Comparison of ENCODE assay signal across 13 mouse cellular contexts in genomic region chr3:142339440-142340251, GRCm38 (mm10). TPM values are rescaled to one million over a fixed set of nuclear protein-coding genes. Genes with fewer than 3 reads are reported as not detected.
A peak's percentile ranks its signal among the peaks of the same experiment; 100 is the strongest.
DNase-seq lines count a peak whose midpoint lies in the region; ATAC-seq and TF ChIP-seq lines count a peak whose summit lies in the region.
"Had no signal": no experiment of that assay in that cellular context is flagged by ENCODE, and none has a peak within 500 bp of the region (broad histone marks: within the 10 kb centered on the region; RNA-seq: fewer than 3 reads in every experiment).

No protein-coding gene starts in this region.

- no peak overlapping the region for H3K9ac ChIP-seq in kidney, embryonic 14.5 days (ENCODE audit: low read depth, low read length)
- no peak overlapping the region for H3K9ac ChIP-seq in heart, embryonic 15.5 days
- H3K9ac ChIP-seq in liver, adult 2 months (ENCODE audit: low read depth, low read length) = no peak overlapping the region; the same call in 1 of the 2 replicates

- no peaks in the 10 kb centered on the region for H3K9me3 ChIP-seq in kidney, embryonic 14.5 days (ENCODE audit: control insufficient read depth, low read length)
- no peaks in the 10 kb centered on the region for H3K9me3 ChIP-seq in heart, embryonic 15.5 days (replicated peaks)

- peaks cover 9% of the 10 kb centered on the region; the same call in 1 of the 2 replicates for H3K79me2 ChIP-seq in liver, adult 2 months (ENCODE audit: control insufficient read depth, insufficient read depth, low read length)

- H3K4me3 ChIP-seq in kidney, embryonic 14.5 days (ENCODE audit: low read length) = no peak overlapping the region
- H3K4me3 ChIP-seq in heart, embryonic 15.5 days = no peak overlapping the region
- H3K4me3 ChIP-seq in liver, adult 2 months (ENCODE audit: insufficient read depth, low read depth, low read length) = no peak overlapping the region

- no peak overlapping the region for H3K27ac ChIP-seq in kidney, embryonic 14.5 days (ENCODE audit: low read depth, low read length)
- peak overlapping the region; percentile 68 for H3K27ac ChIP-seq in heart, embryonic 15.5 days
- H3K27ac ChIP-seq in liver, adult 2 months (replicated peaks; ENCODE audit: insufficient read depth, low read depth, low read length) = peak overlapping the region; percentile 68
- H3K27ac ChIP-seq: macrophage had no signal

- peak; percentile 19 for DNase-seq in kidney, adult 18-20 months
- DNase-seq in liver, adult 2 months (ENCODE audit: extremely low read depth, low read depth, low spot score) = peak; percentile 96
- peak; percentile 66 for DNase-seq in lung, postnatal 36 days
- no peak for DNase-seq in frontal cortex, postnatal 25 days (ENCODE audit: low spot score in 2 of 2)
- no peak for DNase-seq in layer of hippocampus, postnatal 25 days (ENCODE audit: extremely low spot score in 1 of 2, low spot score in 1 of 2)
- DNase-seq: cerebellum, adult 9-11 months; thymus, postnatal 36 days had no signal

- H3K36me3 ChIP-seq in kidney, embryonic 14.5 days (ENCODE audit: control insufficient read depth, insufficient read depth, low read length) = no peaks in the 10 kb centered on the region
- no peaks in the 10 kb centered on the region for H3K36me3 ChIP-seq in heart, embryonic 15.5 days
- H3K36me3 ChIP-seq in liver, adult 2 months (ENCODE audit: control insufficient read depth, insufficient read depth, low read length) = peaks cover 3% of the 10 kb centered on the region; the same call in 1 of the 2 replicates

- no peaks in the 10 kb centered on the region for H3K27me3 ChIP-seq in kidney, embryonic 14.5 days (ENCODE audit: control insufficient read depth, insufficient read depth, low read length)
- H3K27me3 ChIP-seq in heart, embryonic 15.5 days = no peaks in the 10 kb centered on the region
- no peaks in the 10 kb centered on the region for H3K27me3 ChIP-seq in liver, adult 2 months (ENCODE audit: control insufficient read depth, insufficient read depth, low read length)

- ATAC-seq in kidney, embryonic 14.5 days (ENCODE audit: low FRiP score, low TSS enrichment) = no peak
- no peak for ATAC-seq in heart, embryonic 15.5 days (replicated peaks; ENCODE audit: insufficient number of reproducible peaks, insufficient read depth, low FRiP score, low read depth)
- no peak for ATAC-seq in granulocyte monocyte progenitor cell, adult 5-6 weeks (replicated peaks; ENCODE audit: poor library complexity, severe bottlenecking)
- ATAC-seq: forebrain, embryonic 14.5 days; inflammation-experienced regulatory T-cells, adult 6 months had no signal

- H3K4me1 ChIP-seq in kidney, embryonic 14.5 days (ENCODE audit: control insufficient read depth, insufficient read depth, low read length) = peaks cover 3% of the 10 kb centered on the region; the same call in 1 of the 2 replicates
- peaks cover 20% of the 10 kb centered on the region for H3K4me1 ChIP-seq in heart, embryonic 15.5 days (replicated peaks)
- H3K4me1 ChIP-seq in liver, adult 2 months (ENCODE audit: control insufficient read depth, insufficient read depth, low read length) = peaks cover 16% of the 10 kb centered on the region

- no peak for TF ChIP-seq POLR2A in liver, adult 2 months (IDR thresholded peaks at IDR 0.05; ENCODE audit: extremely low read depth, insufficient read depth, low read length)

- 70% methylated on average over 6 of the region's 6 CpGs for WGBS in kidney, embryonic 14.5 days
- 24% methylated on average over 6 of the region's 6 CpGs for WGBS in heart, embryonic 15.5 days
- WGBS in liver, adult 2 months = 19% methylated on average over 6 of the region's 6 CpGs

- TF ChIP-seq CTCF in liver, adult 2 months (IDR thresholded peaks at IDR 0.05; ENCODE audit: low read depth, low read length) = no peak

- H3K4me2 ChIP-seq in kidney, embryonic 14.5 days (replicated peaks; ENCODE audit: low read depth, low read length) = no peak overlapping the region
- H3K4me2 ChIP-seq in heart, embryonic 15.5 days = no peak overlapping the region

RNA-seq across cellular contexts. Expression of gene Pdlim5, which starts 55.9 kb away (rescaled TPM):
- 31.1 and 51.4 TPM in 2 replicates for polyA plus RNA-seq in kidney, embryonic 14.5 days (2014; fragmentation: Nextera tagmentation; extraction: Ambion mirVana)
- 180 and 220 TPM in 2 replicates for polyA plus RNA-seq in heart, embryonic 15.5 days (2015; fragmentation: Nextera tagmentation; extraction: Ambion mirVana)
- total RNA-seq in liver, adult 2 months (2014; rRNA removed) = 31.4 and 33.6 TPM in 2 replicates
- polyA plus RNA-seq in liver, adult 2 months (2012; rRNA removed) = 42.6 and 45.8 TPM in 2 replicates
- 17.5 and 25.7 TPM in 2 replicates for total RNA-seq in granulocyte monocyte progenitor cell, adult 5-6 weeks (2014; fragmentation: Nextera tagmentation)
- 16.7 and 17.6 TPM in 2 replicates for total RNA-seq in granulocyte monocyte progenitor cell, adult 5-6 weeks (2017)
- 10 to 100 TPM; 21.3 to 24.5 TPM for total RNA-seq in layer of hippocampus, postnatal 25 days (2021)

Comparison
In these comparisons a context has a peak if more than half of its experiments do, and no peak if none do; other contexts are left out.
1. DNase-seq: peak in kidney, adult 18-20 months (single experiment), liver, adult 2 months (single experiment) and lung, postnatal 36 days (single experiment); none in frontal cortex, postnatal 25 days (0 of 2) and layer of hippocampus, postnatal 25 days (0 of 2).